Mouse (Mus musculus) thymus, adult 2 months (tissue): ENCODE data around the gene Vps16. TPM values are rescaled to one million over a fixed set of nuclear protein-coding genes. Genes with fewer than 3 reads are reported as not detected.

ENCODE experiments used
- DNase-seq: peaks from one replicate; pipeline ENCODE4 v3.0.0; 2021
- H3K27ac ChIP-seq: fragments of 200-500 bp; 2 replicates; pipeline ENCODE4 v1.5.1; 2012; ENCODE audit warnings: low read length, control low read depth; ENCODE audit not compliant: control insufficient read depth, insufficient read depth
- H3K27me3 ChIP-seq: fragments of 200-500 bp; 2 replicates; pipeline ENCODE4 v1.6.1; 2012; ENCODE audit warnings: mild to moderate bottlenecking, low read length, moderate library complexity, mixed read lengths; ENCODE audit not compliant: control insufficient read depth, insufficient read depth
- H3K36me3 ChIP-seq: fragments of 200-500 bp; 2 replicates; pipeline ENCODE4 v1.6.1; 2012; ENCODE audit warnings: mild to moderate bottlenecking, low read length, moderate library complexity; ENCODE audit not compliant: control insufficient read depth, insufficient read depth
- H3K4me1 ChIP-seq: fragments of 200-500 bp; replicated peaks from 2 replicates; pipeline ENCODE4 v1.6.1; 2012; ENCODE audit warnings: low read length; ENCODE audit not compliant: control insufficient read depth, insufficient read depth
- H3K4me3 ChIP-seq: fragments of 200-500 bp; 2 replicates; pipeline ENCODE4 v1.5.1; 2012; ENCODE audit warnings: mild to moderate bottlenecking, low read length, control low read depth, moderate library complexity; ENCODE audit not compliant: control insufficient read depth, insufficient read depth
- CTCF ChIP-seq: fragments of 200-500 bp; IDR thresholded peaks from 2 replicates; pipeline ENCODE4 v1.5.1; 2012; ENCODE audit warnings: mild to moderate bottlenecking, control low read depth, low read length, moderate library complexity, borderline replicate concordance; ENCODE audit not compliant: control insufficient read depth, poor library complexity, insufficient read depth; ENCODE audit errors: extremely low read depth
- POLR2A ChIP-seq: fragments of 200-500 bp; IDR thresholded peaks from 2 replicates; pipeline ENCODE4 v1.6.1; 2012; ENCODE audit warnings: mild to moderate bottlenecking, low read length, control low read depth, moderate library complexity; ENCODE audit not compliant: control insufficient read depth, poor library complexity, insufficient read depth; ENCODE audit errors: extremely low read depth
- WGBS: fragments of 180-500 bp; shearing (Covaris S2); methylation state at CpG from one replicate; pipeline ENCODE4 v1.1.7; 2018; 5-methylcytosine and 5-hydroxymethylcytosine counted together
- polyA plus RNA-seq: library from polyadenylated mRNA; depleted of rRNA; stranded (reverse); fragments of >200 nt; gene quantifications from 2 replicates; pipeline ENCODE4 v1.2.3, GENCODE M21; 2012; rRNA removed

Vps16 gene
- polyA plus RNA-seq, 1 experiment: 213 TPM

GRCm38 (mm10) chr2:130484206-130484605 is 60.1 kb downstream of the Vps16 start:
- no peaks in the 10 kb centered on the region for H3K36me3 ChIP-seq
- no peaks in the 10 kb centered on the region for H3K4me1 ChIP-seq
- H3K27me3 ChIP-seq: no peaks in the 10 kb centered on the region
- 100% methylated on average over 1 of the region's 1 CpGs for WGBS
- TF ChIP-seq CTCF (no peak), POLR2A (no peak)
- no peak overlapping the region for H3K4me3 ChIP-seq
- no peak overlapping the region for H3K27ac ChIP-seq
- no peak for DNase-seq

GRCm38 (mm10) chr2:130488002-130488401 is 63.9 kb downstream of the Vps16 start:
- Histone ChIP-seq H3K4me3 (no peak overlapping the region), H3K27ac (no peak overlapping the region), H3K36me3 (no peaks in the 10 kb centered on the region), H3K4me1 (peaks cover 10% of the 10 kb centered on the region), H3K27me3 (no peaks in the 10 kb centered on the region)
- TF ChIP-seq POLR2A: no peak
- TF ChIP-seq CTCF: no peak
- no peak for DNase-seq
- 97% methylated on average over 2 of the region's 2 CpGs for WGBS

- WGBS: 94% methylated on average over 4 of the region's 4 CpGs
- peaks cover 10% of the 10 kb centered on the region for H3K4me1 ChIP-seq
- H3K27ac ChIP-seq: no peak overlapping the region
- H3K36me3 ChIP-seq: no peaks in the 10 kb centered on the region
- TF ChIP-seq POLR2A (no peak), CTCF (no peak)
- H3K27me3 ChIP-seq: no peaks in the 10 kb centered on the region
- H3K4me3 ChIP-seq: no peak overlapping the region
- no peak for DNase-seq
These were observed 64.5 kb downstream of the Vps16 start for GRCm38 (mm10) chr2:130488600-130488999.

DNA sequence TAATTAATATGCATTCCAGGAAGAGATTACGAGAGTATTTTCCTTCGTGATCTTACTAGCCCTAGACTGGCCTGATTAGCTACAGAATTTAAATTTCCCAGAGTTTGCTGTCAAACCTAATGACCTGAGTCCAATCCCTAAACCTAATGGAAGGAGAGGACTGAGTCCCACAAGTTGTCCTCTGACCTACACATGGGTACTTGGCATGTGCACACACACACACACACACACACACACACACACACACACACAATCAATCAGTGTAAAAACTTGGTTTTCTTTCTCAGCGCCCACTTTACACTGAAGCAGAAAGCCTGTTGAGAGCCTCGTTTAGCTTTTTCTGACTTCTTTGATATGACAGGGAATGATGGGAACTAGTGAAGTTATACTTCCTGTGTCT is 67.0 kb downstream of the Vps16 start:
- Histone ChIP-seq H3K27me3 (no peaks in the 10 kb centered on the region), H3K4me1 (peaks cover 10% of the 10 kb centered on the region), H3K27ac (no peak overlapping the region), H3K4me3 (no peak overlapping the region), H3K36me3 (no peaks in the 10 kb centered on the region)
- TF ChIP-seq POLR2A (no peak), CTCF (no peak)
- no peak for DNase-seq
- WGBS: 85% methylated on average over 4 of the region's 4 CpGs

GRCm38 (mm10) chr2:130491587-130491986 is 67.4 kb downstream of the Vps16 start:
- H3K4me3 ChIP-seq: no peak overlapping the region
- no peak for DNase-seq
- no peaks in the 10 kb centered on the region for H3K36me3 ChIP-seq
- 51% methylated on average over 7 of the region's 7 CpGs for WGBS
- TF ChIP-seq CTCF: no peak
- TF ChIP-seq POLR2A: no peak
- H3K4me1 ChIP-seq: peaks cover 10% of the 10 kb centered on the region
- no peaks in the 10 kb centered on the region for H3K27me3 ChIP-seq
- no peak overlapping the region for H3K27ac ChIP-seq

Other genes with a start within 250 kb of the Vps16 start
- gene Snrpb, start 244.9 kb upstream of the Vps16 start, polyA plus RNA-seq: 476 and 492 TPM in 2 replicates
- gene Tmc2, start 229.1 kb upstream of the Vps16 start, polyA plus RNA-seq: not detected in 2 replicates
- gene Nop56, start 149.9 kb upstream of the Vps16 start, polyA plus RNA-seq: 214 and 223 TPM in 2 replicates
- 205 and 237 TPM in 2 replicates for gene Idh3b, start 139.8 kb upstream of the Vps16 start, polyA plus RNA-seq
- gene Ebf4, start 129.2 kb upstream of the Vps16 start, polyA plus RNA-seq: 0.69 and 0.78 TPM in 2 replicates
- 7.2 and 9.6 TPM in 2 replicates for gene Cpxm1, start 26.8 kb upstream of the Vps16 start, polyA plus RNA-seq
- gene Gm28372, start 19.1 kb upstream of the Vps16 start, polyA plus RNA-seq: not detected in 2 replicates
- gene 1700020A23Rik, start 19.1 kb upstream of the Vps16 start, polyA plus RNA-seq: 0.26 TPM in 1 of 2 replicates, not detected in the other
- gene Tmem239, start 17.9 kb upstream of the Vps16 start, polyA plus RNA-seq: not detected in 2 replicates
- gene Pced1a, start 362 bp downstream of the Vps16 start, polyA plus RNA-seq: 42.8 and 44.7 TPM in 2 replicates
- 109 and 113 TPM in 2 replicates for gene Ptpra, start 25.9 kb downstream of the Vps16 start, polyA plus RNA-seq
- gene Mrps26, start 139.4 kb downstream of the Vps16 start, polyA plus RNA-seq: 112 and 117 TPM in 2 replicates
- gene Oxt, start 151.8 kb downstream of the Vps16 start, polyA plus RNA-seq: 2.3 and 3.9 TPM in 2 replicates
- gene Avp, start 158.2 kb downstream of the Vps16 start, polyA plus RNA-seq: 1.9 and 2.9 TPM in 2 replicates
- 3.7 and 4.3 TPM in 2 replicates for gene Fastkd5, start 205.7 kb downstream of the Vps16 start, polyA plus RNA-seq
- gene Ubox5, start 205.7 kb downstream of the Vps16 start, polyA plus RNA-seq: 10.7 and 11.8 TPM in 2 replicates
- 7.6 and 9.2 TPM in 2 replicates for gene Lzts3, start 218.5 kb downstream of the Vps16 start, polyA plus RNA-seq
- gene Ddrgk1, start 240.3 kb downstream of the Vps16 start, polyA plus RNA-seq: 40.9 and 53.0 TPM in 2 replicates
- gene Itpa, start 243.3 kb downstream of the Vps16 start, polyA plus RNA-seq: 42.9 and 43.3 TPM in 2 replicates